Mouse (Mus musculus) liver, embryonic 14.5 days (tissue): ENCODE results near the gene Dynll2. TPM values are rescaled to one million over a fixed set of nuclear protein-coding genes. Genes with fewer than 3 reads are reported as not detected.

ENCODE experiments used
- ATAC-seq: fragments of 200-750 bp; cut with Nextera tagmentation; 2 replicates; pipeline ENCODE4 v1.8.0; 2017; ENCODE audit warnings: moderate number of reproducible peaks, mild to moderate bottlenecking, moderate library complexity; ENCODE audit not compliant: insufficient read depth
- DNase-seq, 3 experiments: peaks; one replicate each; pipeline ENCODE4 v3.0.0-alpha.2; 2012 to 2013; ENCODE audit warnings: low read depth in 3 of 3, low spot score in 3 of 3
- H3K27ac ChIP-seq: fragments of 300-500 bp; sonication (generic); 2 replicates; pipeline ENCODE4 v1.5.1; 2014; ENCODE audit warnings: moderate library complexity, mild to moderate bottlenecking, control low read depth, inconsistent platforms
- H3K27me3 ChIP-seq: fragments of 300-500 bp; sonication (generic); 2 replicates; pipeline ENCODE4 v1.6.1; 2014; ENCODE audit warnings: mild to moderate bottlenecking, low read length, moderate library complexity; ENCODE audit not compliant: control insufficient read depth, insufficient read depth
- H3K36me3 ChIP-seq: fragments of 300-500 bp; sonication (generic); replicated peaks from 2 replicates; pipeline ENCODE4 v1.6.1; 2014; ENCODE audit warnings: low read depth; ENCODE audit not compliant: control insufficient read depth, insufficient read depth
- H3K4me1 ChIP-seq, 2 experiments: fragments of 200-500 bp in 1 of 2; fragments of 300-500 bp in 1 of 2; sonication (generic) in 1 of 2; replicated peaks; 2 replicates each; pipeline ENCODE4 v1.6.1; 2012 to 2014; ENCODE audit warnings: antibody characterized with exemption in 1 of 2, inconsistent platforms in 1 of 2, low read length in 1 of 2; ENCODE audit not compliant: control insufficient read depth in 2 of 2, insufficient read depth in 2 of 2
- H3K4me2 ChIP-seq: fragments of 300-500 bp; sonication (generic); 2 replicates; pipeline ENCODE4 v1.6.1; 2014; ENCODE audit warnings: low read depth, mild to moderate bottlenecking, control low read depth, moderate library complexity
- H3K4me3 ChIP-seq, 2 experiments: fragments of 200-500 bp in 1 of 2; fragments of 300-500 bp in 1 of 2; sonication (generic) in 1 of 2; 2 replicates each; pipeline ENCODE4 v1.5.1; 2012 to 2014; ENCODE audit warnings: low read depth in 2 of 2, low read length in 2 of 2, mild to moderate bottlenecking in 2 of 2, control low read depth in 1 of 2, inconsistent platforms in 1 of 2, moderate library complexity in 1 of 2; ENCODE audit not compliant: insufficient read depth in 1 of 2
- H3K9ac ChIP-seq: fragments of 300-500 bp; sonication (generic); replicated peaks from 2 replicates; pipeline ENCODE4 v1.6.1; 2014; ENCODE audit warnings: mild to moderate bottlenecking, control low read depth, moderate library complexity
- H3K9me3 ChIP-seq: fragments of 300-500 bp; sonication (generic); 2 replicates; pipeline ENCODE4 v1.6.1; 2016; ENCODE audit warnings: low read length, mixed read lengths; ENCODE audit not compliant: control insufficient read depth
- CTCF ChIP-seq: IDR thresholded peaks from 2 replicates; pipeline ENCODE4 v1.5.1; 2016; ENCODE audit warnings: antibody characterized with exemption, low read depth, control low read depth
- EP300 ChIP-seq: IDR thresholded peaks from 2 replicates; pipeline ENCODE4 v1.6.1; 2016; ENCODE audit warnings: antibody characterized with exemption, low read depth
- WGBS: fragments of 180-500 bp; shearing (Covaris S2); extraction: QIAGEN DNeasy Blood & Tissue Kit; methylation state at CpG from one replicate; pipeline ENCODE4 v1.1.7; 2014; ENCODE audit not compliant: insufficient replicate concordance; 5-methylcytosine and 5-hydroxymethylcytosine counted together
- polyA plus RNA-seq, 2 experiments: library from polyadenylated mRNA; depleted of rRNA in 1 of 2; stranded (reverse) in 1 of 2; unstranded in 1 of 2; fragments of >200 nt; fragmentation: Nextera tagmentation in 1 of 2; extraction: Ambion mirVana in 1 of 2; gene quantifications; 2 replicates each; pipeline versions ENCODE4 v1.2.1 to v1.2.3; 2012 to 2014

The Dynll2 gene
- 18.0 and 21.5 TPM in 2 replicates for polyA plus RNA-seq (2012; rRNA removed)
- 5.7 TPM in 2 replicates for polyA plus RNA-seq (2014; fragmentation: Nextera tagmentation; extraction: Ambion mirVana)

- H3K9ac ChIP-seq: peak within 1 kb of the TSS; percentile 85
- no peaks in the 10 kb centered on the region for H3K9me3 ChIP-seq
- under 1% methylated on average over 106 of the region's 107 CpGs for WGBS
- H3K4me1 ChIP-seq: peaks cover 7 to 16% of the 10 kb centered on the region in 2 experiments
- TF ChIP-seq CTCF (no peak), EP300 (no peak)
- H3K27ac ChIP-seq: peak within 1 kb of the TSS; percentile 69
- DNase-seq (peak; percentile 61 to 71 (median 64)), ATAC-seq (peak; percentile 93)
- H3K4me3 ChIP-seq: peak within 1 kb of the TSS; percentile 86 to 90
- H3K27me3 ChIP-seq: no peaks in the 10 kb centered on the region
- H3K36me3 ChIP-seq: peaks cover 13% of the 10 kb centered on the region
- peak within 1 kb of the TSS; percentile 97 for H3K4me2 ChIP-seq
These were observed at the start of gene Dynll2 for GRCm38 (mm10) chr11:87986831-87987793. Dynll2 (minus strand) TSS chr11:87987533.

- TF ChIP-seq EP300: no peak
- TF ChIP-seq CTCF: no peak
- H3K4me1 ChIP-seq: no peaks in the 10 kb centered on the region
- H3K4me3 ChIP-seq: no peak overlapping the region
- no peak overlapping the region for H3K9ac ChIP-seq
- no peak overlapping the region for H3K4me2 ChIP-seq
- H3K27ac ChIP-seq: no peak overlapping the region
- no peaks in the 10 kb centered on the region for H3K36me3 ChIP-seq
- WGBS: 82% methylated on average over 10 of the region's 10 CpGs
- no peak for ATAC-seq
- no peak for DNase-seq
- H3K9me3 ChIP-seq: no peaks in the 10 kb centered on the region
- H3K27me3 ChIP-seq: no peaks in the 10 kb centered on the region
These were observed 49.5 kb upstream of the Dynll2 start for GRCm38 (mm10) chr11:88036761-88037251.

DNA sequence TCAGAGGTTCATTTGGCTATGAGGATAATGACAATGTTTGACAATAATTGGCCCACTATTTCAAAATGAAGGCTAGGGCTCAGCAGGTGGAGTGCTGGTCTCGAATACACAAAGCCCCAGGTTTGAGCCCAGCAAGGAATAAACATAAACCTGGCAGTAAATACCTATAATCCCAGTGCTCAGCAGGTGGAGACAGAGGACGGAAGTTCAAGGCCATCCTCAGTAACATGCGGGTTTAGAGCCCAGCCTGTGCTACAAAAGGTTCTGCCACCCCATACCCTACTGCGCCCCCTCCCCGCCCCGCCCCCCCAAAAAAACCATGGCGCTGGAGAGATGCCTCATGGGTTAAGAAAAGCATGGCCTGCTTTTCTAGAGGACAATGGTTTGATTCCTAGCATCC is 48.6 kb upstream of the Dynll2 start:
- Histone ChIP-seq H3K4me2 (no peak overlapping the region), H3K4me3 (no peak overlapping the region), H3K9ac (no peak overlapping the region), H3K27me3 (no peaks in the 10 kb centered on the region), H3K9me3 (no peaks in the 10 kb centered on the region), H3K27ac (no peak overlapping the region), H3K4me1 (no peaks in the 10 kb centered on the region), H3K36me3 (no peaks in the 10 kb centered on the region)
- TF ChIP-seq EP300 (no peak), CTCF (no peak)
- 59% methylated on average over 7 of the region's 7 CpGs for WGBS
- ATAC-seq (no peak), DNase-seq (no peak)

- 76% methylated on average over 5 of the region's 5 CpGs for WGBS
- TF ChIP-seq EP300: no peak
- TF ChIP-seq CTCF: no peak
- Histone ChIP-seq H3K4me1 (no peaks in the 10 kb centered on the region), H3K9ac (no peak overlapping the region), H3K9me3 (no peaks in the 10 kb centered on the region), H3K36me3 (no peaks in the 10 kb centered on the region), H3K27ac (no peak overlapping the region), H3K27me3 (no peaks in the 10 kb centered on the region), H3K4me3 (no peak overlapping the region), H3K4me2 (no peak overlapping the region)
- ATAC-seq (no peak), DNase-seq (no peak)
These were observed 44.4 kb upstream of the Dynll2 start for GRCm38 (mm10) chr11:88031753-88032152.

DNA sequence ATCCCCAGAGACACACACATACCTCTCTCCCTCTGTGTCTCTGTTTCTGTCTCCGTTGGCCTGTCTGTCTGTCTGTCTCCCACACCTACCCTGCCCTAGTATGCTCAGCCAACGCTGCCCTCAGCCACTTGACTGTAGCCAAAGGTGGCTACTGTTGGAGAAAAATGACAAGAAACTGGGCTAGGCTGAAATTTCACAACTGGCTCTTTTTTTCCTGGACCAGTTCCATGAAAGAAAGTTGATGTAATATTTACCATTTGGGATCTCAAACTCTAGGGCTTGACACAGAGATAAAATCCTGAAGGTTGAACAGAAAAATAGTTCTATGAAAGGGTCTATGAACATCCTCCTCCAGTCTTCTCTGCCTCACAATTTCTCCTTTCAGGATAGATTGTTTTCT is 43.5 kb upstream of the Dynll2 start:
- no peak for DNase-seq

More for the DNA sequence above, 43.5 kb upstream of the Dynll2 start:
- 53% methylated on average over 2 of the region's 2 CpGs for WGBS
- Histone ChIP-seq H3K9me3 (no peaks in the 10 kb centered on the region), H3K4me2 (no peak overlapping the region), H3K27ac (no peak overlapping the region), H3K4me3 (no peak overlapping the region), H3K9ac (no peak overlapping the region), H3K36me3 (no peaks in the 10 kb centered on the region), H3K27me3 (no peaks in the 10 kb centered on the region), H3K4me1 (no peaks in the 10 kb centered on the region)
- TF ChIP-seq CTCF (no peak), EP300 (no peak)
- no peak for ATAC-seq
